Mouse (Mus musculus): ENCODE measurements around the gene Pkdcc. TPM values are rescaled to one million over a fixed set of nuclear protein-coding genes. Genes with fewer than 3 reads are reported as not detected.

Gene Pkdcc
- total RNA-seq, 2 experiments from 2014 or later: 34.5 to 37.4 TPM

DNA sequence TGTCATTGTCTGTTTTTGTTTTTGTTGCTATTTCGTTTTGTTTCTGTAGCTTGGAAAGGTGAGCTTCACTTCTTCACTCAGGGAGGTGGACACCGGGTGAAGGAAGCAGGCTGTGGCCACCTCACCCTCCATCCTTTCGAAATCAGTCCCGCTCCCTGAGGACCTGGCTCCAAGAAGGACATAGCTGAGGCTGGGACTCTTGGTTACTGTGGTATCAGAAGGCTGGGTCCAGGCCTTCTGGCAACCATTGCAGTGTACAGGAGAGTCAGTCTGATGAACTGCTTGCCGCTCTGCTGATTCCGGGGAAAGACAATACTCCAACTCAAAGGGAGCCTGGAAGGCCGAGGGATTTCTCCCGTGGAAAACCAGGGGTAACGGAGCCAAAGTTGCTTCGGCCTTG is 3.9 kb upstream of the Pkdcc start:
- DNase-seq: no peak
- intact Hi-C loops (cut with DNase I): no loop called here

DNA sequence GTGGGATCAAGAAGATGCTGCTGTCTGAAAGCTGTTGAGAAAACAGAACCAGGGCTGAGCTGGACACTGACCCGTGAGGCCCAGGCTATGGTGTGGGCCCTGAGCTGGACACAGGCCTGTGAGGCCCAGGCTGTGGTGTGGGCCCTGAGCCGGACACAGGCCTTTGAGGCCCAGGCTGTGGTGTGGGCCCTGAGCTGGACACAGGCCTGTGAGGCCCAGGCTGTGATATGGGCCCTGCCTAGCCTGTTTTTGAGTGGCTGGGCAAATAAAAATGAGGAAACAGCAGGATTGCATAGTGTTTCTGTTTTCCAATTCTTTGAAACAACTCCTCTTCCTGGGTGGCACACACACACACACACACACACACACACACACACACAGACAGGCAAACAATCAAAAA is 2.7 kb upstream of the Pkdcc start:
- intact Hi-C loops (cut with DNase I): no loop called here
- DNase-seq: no peak

DNA sequence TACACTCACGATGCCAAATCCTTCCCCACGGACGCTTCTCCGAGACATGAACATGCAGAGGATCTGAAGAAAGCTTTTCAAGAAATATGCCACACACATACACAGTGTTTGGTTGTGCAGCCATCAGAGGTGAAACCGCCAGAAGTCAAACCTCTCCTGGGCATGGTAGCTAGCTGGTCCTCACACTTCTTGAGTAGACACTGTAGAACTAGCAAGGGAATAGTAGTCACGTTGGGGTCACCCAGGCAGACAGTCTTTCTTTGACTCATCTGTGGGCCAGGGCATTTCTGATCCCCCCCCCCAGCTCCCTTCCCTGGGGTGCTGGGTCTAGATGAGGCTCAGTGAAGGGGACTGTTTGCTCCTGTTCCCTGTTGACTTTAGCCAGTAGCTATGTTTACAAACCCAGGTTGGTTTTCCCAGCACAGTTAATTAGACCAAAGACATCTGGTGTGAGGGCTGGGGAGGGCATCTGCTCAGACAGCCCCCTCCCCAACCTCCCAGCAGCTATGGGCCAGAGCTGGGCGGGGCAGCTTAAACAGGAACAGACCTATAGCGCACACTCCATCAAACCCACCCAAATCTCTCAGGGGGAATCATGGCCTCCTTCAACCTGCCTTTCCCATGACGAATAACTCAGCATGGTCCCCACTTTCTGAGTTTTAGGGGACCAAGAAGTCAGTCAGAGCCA is 1.7 kb upstream of the Pkdcc start:
- intact Hi-C loops (cut with DNase I): no loop called here
- DNase-seq: no peak

DNA sequence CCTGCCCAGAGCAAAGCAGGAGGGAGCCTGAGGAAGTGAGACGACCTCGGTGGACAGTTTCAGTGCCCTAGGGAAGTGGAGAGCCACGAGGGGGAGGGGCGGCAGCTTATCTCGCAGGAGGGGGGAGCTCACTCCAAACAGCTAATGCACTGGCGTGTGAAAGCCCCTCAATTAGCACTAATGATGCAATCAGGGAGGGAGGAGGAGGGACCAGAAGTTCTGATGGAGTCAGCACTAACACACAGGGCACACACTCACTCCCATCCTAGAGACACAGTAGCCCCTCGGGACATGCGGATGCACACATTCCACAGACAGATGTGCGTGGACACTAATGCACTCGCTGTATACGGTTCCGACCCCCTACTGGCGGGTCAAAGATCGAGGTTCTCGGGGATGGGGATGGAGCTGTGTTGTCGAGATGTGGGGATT is 915 bp upstream of the Pkdcc start:
- peak; percentile 64 to 71 for DNase-seq
- intact Hi-C loops (cut with DNase I): no loop called here

DNA sequence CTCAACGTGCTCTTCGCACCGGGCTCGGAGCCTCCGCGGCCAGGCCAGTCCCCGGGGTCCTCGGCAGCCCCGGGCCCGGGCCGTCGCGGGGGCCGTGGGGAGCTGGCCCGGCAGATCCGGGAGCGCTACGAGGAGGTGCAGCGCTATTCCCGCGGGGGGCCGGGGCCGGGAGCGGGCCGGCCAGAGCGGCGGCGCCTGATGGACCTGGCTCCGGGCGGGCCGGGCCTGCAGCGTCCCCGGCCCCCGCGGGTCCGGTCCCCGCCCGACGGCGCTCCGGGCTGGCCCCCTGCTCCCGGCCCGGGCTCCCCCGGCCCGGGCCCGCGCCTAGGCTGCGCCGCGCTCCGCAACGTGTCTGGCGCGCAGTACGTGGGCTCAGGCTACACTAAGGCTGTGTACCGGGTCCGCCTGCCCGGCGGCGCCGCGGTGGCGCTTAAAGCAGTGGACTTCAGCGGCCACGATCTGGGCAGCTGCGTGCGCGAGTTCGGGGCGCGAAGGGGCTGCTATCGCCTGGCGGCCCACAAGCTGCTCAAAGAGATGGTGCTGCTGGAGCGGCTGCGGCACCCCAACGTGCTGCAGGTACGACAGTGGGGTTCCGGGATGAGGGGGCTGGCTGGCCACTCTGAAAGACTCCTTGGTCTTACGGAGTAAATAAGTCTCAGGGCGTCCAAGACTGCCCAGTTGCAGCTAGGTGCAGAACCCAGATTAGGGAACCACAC is 595 bp downstream of the Pkdcc start:
- intact Hi-C loops (cut with DNase I): loop anchor here (5.0 kb wide), 1 partner anchor 137 kb away; the partner anchor contains the start of gene Eml4
- peak; percentile 47 to 63 for DNase-seq

DNA sequence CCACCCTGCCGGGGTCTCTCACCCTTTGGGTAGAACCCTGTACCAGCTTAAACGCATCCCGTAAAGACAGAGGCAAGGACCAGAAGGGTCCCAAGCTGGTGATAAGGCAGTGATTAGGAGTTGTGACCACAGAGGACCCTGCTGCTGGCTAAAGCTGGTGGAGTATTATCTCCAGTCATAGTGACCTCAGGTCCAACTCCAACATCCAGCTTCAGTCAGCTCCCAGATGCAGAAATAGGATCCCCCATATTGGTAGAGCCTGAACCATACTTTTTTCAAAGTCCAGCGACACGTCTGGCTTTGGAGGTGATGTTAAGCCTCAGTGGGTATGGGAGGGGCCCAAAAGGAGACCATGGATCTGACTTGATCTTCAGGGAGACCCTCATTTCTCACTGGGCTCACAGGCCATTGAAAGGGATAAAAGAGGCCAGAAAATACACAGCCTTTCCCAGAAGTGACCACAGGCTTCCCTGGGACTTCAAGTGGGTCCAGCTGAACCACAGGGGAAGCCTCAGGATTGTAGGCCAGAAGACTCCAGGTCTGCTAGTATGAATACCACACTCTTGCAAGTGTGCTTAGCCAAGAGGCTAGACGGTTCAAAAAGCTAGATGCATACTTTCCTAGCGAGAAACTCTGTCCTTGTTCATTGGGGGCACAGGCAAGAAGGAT is 1.3 kb downstream of the Pkdcc start:
- DNase-seq: no peak
- intact Hi-C loops (cut with DNase I): loop anchor here (5.0 kb wide), 1 partner anchor 136 kb away; the partner anchor contains the start of gene Eml4

DNA sequence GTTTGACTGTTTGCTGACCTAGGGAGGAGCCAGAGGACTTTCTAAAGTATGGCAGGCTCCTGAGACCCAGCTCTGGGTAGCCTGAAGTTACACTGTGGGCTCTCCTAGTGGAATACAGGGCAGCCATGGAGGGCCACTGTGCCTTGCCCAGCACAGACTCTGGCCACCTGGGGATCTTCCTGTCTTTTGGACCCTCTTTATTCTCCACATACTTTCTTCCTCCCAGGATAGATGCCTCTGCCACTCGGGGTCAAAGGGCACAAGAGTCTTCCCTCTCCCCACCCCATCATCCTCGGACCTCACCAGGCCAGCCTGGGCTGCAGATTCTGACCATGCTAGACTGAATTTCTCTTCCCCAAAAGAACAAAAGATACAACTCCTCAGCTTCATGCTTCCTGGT is 3.1 kb downstream of the Pkdcc start:
- no peak for DNase-seq
- intact Hi-C loops (cut with DNase I): loop anchor here (5.0 kb wide), 1 partner anchor 134 kb away; the partner anchor contains the start of gene Eml4

DNA sequence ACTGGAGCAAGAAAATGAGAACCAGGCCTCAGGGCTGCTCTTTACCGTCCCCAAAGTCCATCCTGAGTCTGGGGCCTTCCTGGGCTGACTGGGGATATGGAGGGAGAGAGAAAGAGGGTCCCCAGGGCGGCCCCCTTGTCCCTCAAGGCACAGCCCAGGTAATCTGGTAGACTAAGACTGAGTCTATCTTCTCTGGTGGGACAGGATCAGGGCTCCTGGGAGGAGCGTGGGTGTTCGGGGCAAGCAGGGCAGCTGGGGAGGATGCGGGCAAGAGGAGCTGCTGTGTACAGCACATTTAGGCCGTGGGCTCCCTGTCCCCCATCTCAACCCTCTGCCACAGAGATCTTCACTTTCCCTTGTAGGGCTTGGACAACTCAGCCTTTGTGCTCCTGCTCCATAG is 3.6 kb downstream of the Pkdcc start:
- intact Hi-C loops (cut with DNase I): loop anchor here (5.0 kb wide), 1 partner anchor 134 kb away; the partner anchor contains the start of gene Eml4
- DNase-seq: no peak

DNA sequence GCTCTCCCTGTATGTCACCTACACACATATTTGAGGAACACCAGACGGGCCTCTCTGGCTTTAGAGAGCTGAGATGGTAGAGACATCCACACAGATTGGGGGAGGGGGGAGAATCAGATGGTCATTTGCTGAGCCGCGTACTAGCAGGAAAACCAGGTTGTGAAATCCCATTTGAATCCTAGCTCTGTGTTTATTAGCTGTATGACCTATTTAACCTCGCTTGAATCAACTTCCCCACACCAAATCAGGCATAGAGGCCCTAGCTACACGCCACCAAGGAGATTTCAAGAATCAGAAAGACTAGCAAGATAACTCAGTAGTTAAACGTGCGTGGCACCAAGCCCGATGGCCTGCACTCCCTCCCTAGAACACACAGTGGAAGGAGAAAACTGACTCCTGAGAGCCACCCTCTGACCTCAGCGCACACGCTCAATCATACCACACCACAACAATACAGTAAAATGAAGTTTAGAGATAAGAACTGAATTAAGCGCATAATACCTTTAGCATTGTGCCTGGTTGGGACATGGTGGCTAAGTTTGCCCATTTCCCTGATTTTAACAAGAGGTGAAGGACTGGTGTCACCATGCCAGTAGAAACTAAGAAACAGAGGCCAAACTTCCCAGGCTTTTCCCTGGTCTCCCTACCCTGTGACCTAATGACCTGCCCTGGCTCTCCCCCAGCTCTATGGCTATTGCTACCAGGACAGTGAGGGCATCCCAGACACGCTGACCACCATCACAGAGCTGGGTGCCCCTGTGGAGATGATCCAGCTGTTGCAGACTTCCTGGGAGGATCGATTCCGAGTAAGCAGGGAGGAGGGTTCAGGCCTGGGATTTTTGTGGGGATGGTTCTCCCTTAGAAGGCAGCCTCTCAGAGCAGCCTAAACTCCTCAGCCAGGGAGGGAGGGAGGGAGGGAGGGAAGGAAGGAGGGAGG is 4.5 kb downstream of the Pkdcc start:
- intact Hi-C loops (cut with DNase I): loop anchor here (5.0 kb wide), 2 partner anchors 112 to 133 kb away; partner anchors contain the start of gene Eml4
- peak; percentile 33 to 57 for DNase-seq

DNA sequence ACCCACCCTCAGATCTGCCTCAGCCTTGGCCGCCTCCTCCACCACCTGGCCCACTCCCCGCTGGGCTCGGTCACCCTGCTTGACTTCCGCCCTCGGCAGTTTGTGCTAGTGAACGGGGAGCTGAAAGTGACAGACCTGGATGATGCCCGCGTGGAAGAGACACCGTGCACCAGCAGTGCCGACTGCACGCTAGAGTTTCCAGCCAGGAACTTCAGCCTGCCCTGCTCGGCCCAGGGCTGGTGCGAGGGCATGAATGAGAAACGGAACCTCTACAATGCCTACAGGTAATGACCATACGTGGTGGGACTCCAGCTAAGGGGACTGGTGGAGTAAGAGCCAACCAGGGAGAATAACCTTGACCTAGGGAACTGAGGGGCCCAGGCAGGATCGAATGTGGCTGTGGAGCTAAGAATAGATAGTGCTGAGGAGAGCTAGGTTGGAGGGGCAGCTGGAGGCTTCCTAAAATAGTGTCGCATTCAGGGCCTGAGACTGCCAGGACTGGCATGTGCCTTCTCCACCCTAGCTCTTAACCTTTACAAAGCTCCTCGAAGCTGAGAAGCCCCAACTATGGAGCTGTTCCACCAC is 6.0 kb downstream of the Pkdcc start:
- peak; percentile 40 to 61 for DNase-seq
- intact Hi-C loops (cut with DNase I): loop anchor here (5.0 kb wide), 1 partner anchor 114 kb away; no protein-coding TSS in a partner anchor

DNA sequence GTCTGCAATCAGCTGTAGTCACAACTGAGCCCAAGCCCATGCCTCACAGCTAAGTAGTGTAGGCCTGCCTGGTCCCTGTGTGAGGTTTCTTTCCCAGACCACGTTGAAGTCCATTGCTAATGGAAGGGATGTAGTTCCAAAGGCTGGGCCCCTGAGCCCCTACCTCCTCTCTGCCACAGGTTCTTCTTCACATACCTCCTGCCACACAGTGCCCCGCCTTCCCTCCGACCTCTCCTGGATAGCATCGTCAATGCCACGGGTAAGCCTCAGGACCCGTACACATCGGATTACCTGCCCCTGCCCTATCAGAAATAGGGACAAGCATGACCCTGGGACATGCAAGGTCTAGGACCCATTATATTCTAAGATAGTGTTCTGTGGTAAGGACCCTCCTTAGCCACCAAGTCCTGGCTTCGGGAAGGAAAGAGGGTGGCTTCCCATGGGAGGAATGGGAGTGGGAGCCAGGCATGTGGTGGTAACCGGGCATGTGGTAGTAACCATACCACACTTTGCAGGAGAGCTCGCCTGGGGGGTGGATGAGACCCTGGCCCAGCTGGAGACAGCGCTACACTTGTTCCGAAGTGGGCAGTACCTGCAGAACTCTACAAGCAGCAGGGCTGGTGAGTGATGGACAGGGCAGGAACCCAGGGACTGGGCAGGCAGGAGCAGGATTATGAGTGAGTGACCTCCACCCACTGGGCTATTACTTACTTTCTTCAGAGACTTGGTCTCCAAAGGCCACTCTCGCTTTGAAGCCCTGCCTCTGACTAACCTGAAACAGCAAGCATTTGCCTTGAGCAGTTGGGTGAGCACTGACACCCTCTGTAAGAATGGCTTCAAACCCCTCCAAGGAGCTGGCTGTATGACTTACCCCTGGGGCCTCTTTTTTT is 6.8 kb downstream of the Pkdcc start:
- intact Hi-C loops (cut with DNase I): loop anchor here (5.0 kb wide), 1 partner anchor 115 kb away; no protein-coding TSS in a partner anchor
- no peak for DNase-seq

DNA sequence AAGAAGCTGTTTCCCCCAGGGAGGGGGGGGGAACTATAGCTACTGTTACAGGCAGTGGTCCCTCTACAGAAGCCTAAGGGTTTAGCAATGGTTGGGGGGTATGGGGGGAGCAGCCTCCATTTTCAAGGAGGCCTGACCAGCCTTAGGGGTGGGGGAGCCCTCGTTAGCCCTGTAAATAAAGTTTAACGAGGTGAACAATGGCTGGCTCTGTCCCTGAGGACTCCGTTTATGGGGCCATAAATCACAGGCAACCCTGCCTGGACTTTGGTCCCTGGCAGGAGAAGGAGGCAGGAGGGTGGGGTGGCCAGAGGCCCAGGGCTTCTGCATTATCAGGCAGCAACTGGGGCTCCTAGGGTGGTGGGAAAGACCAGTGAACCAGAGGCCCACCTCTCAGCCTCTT is 7.6 kb downstream of the Pkdcc start:
- no peak for DNase-seq
- intact Hi-C loops (cut with DNase I): loop anchor here (5.0 kb wide), 1 partner anchor 115 kb away; no protein-coding TSS in a partner anchor

DNA sequence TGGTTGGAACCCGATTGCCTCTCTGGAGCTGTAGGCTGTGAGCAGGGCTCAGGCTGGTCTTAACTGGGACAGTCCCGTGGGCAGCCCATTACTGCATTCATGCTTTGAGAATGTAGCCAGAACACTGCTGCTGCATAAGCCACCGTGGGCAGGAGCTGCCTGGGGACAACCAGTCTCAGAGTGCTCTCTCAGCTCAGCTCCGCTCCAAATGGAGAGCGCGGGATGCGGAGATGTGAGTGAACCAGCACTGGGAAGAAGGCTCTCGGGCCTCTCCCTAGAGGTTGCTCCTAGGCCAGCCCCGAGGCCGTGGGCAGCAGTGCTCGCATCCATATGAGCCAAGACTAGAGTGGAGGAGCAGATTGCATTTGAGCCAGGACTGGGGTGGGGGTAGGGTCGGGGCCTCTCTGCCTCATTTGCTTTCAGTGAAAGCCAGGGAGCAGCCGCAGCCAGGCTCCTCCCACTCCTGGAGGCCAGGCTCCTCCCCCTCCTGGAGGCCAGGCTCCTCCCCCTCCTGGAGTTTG is 9.4 kb downstream of the Pkdcc start:
- intact Hi-C loops (cut with DNase I): loop anchor here (5.0 kb wide), 1 partner anchor 117 kb away; no protein-coding TSS in a partner anchor
- no peak for DNase-seq

DNA sequence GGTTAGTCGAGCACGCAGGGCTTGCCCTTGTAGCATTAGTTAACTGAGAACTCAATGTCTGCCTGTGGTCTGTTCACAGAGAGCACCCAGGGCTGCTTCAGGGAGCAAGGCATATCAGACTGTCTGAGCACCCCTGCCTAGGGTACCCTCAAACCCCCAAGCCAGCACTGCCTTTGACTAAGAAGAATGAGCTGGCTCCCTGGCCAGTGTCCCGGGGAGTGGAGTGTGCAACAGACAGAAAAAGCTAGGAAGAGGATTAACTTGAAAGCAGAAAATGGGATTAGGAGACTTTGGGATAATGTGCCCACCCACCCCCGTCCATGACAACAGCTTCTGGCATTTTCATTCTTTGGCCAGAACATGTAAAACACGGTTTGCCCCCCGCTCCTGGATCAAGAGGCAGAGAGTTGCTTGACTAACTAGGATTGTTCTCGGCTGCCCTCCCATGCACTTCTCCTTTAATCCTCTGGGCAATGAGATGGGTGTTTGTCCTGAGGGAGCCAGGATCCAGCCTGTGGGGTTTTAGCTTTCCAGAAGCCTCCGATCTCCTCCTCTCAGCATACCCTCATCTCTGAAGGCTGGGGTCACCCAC is 11.4 kb downstream of the Pkdcc start:
- DNase-seq: no peak
- intact Hi-C loops (cut with DNase I): no loop called here

DNA sequence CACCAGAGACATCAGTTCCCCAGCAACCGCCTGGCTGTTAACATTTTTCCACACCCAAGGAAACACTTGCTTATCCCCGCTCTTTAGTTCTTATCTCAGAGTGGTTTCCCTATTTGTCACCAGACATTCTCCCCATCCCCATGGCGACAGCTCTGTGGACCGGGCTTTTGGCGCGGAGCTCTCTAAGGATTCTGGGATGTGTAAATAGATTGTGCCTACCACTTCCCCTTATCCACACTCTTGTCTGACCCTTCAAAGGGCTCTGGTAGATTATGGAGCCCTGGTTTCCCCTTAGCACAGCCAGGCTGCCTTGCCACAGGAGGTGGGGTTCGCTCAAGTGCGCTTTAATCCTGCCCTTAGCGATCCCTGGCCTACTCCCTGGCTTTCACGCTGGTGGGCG is 16.3 kb downstream of the Pkdcc start:
- intact Hi-C loops (cut with DNase I): no loop called here
- no peak for DNase-seq

DNA sequence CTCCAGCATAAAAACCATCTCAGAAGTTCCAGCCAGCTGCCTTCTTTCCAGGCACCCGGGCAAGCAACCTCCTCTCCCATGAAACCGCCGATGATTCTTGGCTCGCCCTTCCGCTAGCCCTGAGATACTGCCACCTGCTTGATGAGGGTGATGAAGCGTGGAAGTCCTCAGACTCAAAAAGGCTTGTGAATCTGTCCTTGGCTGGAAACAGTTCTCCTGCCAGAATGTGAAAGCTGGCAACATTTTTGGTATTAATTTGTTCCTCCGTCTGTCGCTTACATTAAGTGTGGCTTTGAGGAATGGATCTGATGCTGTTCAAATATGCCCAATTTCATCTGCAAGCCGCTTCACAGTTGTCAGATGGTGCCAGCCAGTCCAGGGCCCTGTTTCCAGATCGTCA is 20.1 kb downstream of the Pkdcc start:
- no peak for DNase-seq

DNA sequence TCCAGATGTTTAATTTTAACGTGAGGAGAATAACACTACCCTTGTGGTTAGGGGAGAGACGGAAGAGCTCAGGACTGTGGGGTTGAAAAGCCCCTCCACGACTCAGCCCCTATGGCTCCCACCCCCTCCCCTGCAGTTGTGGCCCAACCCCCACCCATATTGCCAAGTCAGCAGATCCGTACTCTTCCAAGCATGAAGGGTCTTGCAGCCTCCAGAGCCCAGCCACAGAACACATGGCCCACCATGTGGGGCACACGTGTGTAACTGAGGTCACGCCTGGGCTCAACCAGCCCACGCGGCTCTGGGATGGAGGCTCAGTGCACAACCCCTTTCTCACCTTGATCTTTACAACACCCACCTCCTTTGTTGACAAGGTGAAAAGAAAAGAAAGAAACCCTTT is 21.1 kb downstream of the Pkdcc start:
- intact Hi-C loops (cut with DNase I): no loop called here
- no peak for DNase-seq

More for the DNA sequence above, 20.1 kb downstream of the Pkdcc start:
- intact Hi-C loops (cut with DNase I): no loop called here
